Comparison of ENCODE assay signal across 11 mouse cellular contexts in the genomic region with DNA sequence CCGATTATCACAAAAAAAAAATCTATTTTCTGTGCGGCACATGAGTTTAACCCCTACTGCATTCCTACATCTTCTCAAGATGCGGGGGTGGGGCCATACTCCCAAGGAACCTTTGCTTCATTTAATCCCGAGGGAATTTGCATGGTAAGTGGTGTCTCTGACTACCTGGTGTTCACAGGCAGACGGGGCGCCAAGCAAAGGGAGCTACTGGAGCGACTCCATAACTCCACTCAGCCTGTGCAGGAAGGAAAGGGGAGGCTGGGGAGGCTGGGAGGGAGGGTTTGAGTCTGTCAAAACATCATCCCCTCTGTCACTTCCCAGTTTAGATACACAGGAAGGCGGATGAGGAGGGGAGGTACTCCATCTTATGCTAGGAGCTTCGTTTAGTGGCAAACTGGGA.
DNase-seq lines count a peak whose midpoint lies in the region; ATAC-seq and TF ChIP-seq lines count a peak whose summit lies in the region.
"Had no signal": no experiment of that assay in that cellular context is flagged by ENCODE, and none has a peak within 500 bp of the region (broad histone marks: within the 10 kb centered on the region; RNA-seq: fewer than 3 reads in every experiment).

No protein-coding gene starts in this region.

- H3K4me2 ChIP-seq in heart, embryonic 16.5 days (ENCODE audit: low read depth, low read length) = no peak overlapping the region
- no peak overlapping the region for H3K4me2 ChIP-seq in limb, embryonic 13.5 days (replicated peaks)

- H3K36me3 ChIP-seq in ES-Bruce4 (ENCODE audit: control insufficient read depth, insufficient read depth, low read length, poor library complexity, severe bottlenecking) = peaks cover 40% of the 10 kb centered on the region
- H3K36me3 ChIP-seq in heart, embryonic 16.5 days (ENCODE audit: control insufficient read depth, insufficient read depth) = peaks cover 61% of the 10 kb centered on the region
- H3K36me3 ChIP-seq in limb, embryonic 13.5 days = peaks cover 90% of the 10 kb centered on the region

- no peak for DNase-seq in frontal cortex, postnatal 14 days (ENCODE audit: low spot score in 2 of 2)
- no peak for DNase-seq in spleen, adult 18-20 months
- DNase-seq in adrenal gland, postnatal 4 days (ENCODE audit: low spot score in 2 of 2) = no peak
- DNase-seq in adrenal gland, adult (ENCODE audit: inconsistent age in 2 of 2, low spot score in 1 of 2) = no peak
- DNase-seq: adrenal gland, postnatal 36 days; liver, postnatal 0 days; right cerebral cortex, adult 18-20 months had no signal

- H3K27me3 ChIP-seq in ES-Bruce4 (ENCODE audit: control insufficient read depth, insufficient read depth, low read length, poor library complexity, severe bottlenecking) = no peaks in the 10 kb centered on the region
- H3K27me3 ChIP-seq in heart, embryonic 16.5 days (ENCODE audit: control insufficient read depth, insufficient read depth, low read length) = no peaks in the 10 kb centered on the region
- H3K27me3 ChIP-seq in limb, embryonic 13.5 days = no peaks in the 10 kb centered on the region

- WGBS in heart, embryonic 16.5 days = 60% methylated on average over 9 of the region's 9 CpGs
- WGBS in limb, embryonic 13.5 days = 74% methylated on average over 9 of the region's 9 CpGs

- no peak overlapping the region for H3K4me3 ChIP-seq in ES-Bruce4 (ENCODE audit: low read depth, low read length)
- no peak overlapping the region for H3K4me3 ChIP-seq in heart, embryonic 16.5 days (ENCODE audit: low read length)
- no peak overlapping the region for H3K4me3 ChIP-seq in limb, embryonic 13.5 days

- ATAC-seq in frontal cortex, adult (ENCODE audit: low TSS enrichment) = peak; percentile 33; the same call in 1 of the 2 replicates
- ATAC-seq in heart, embryonic 16.5 days (replicated peaks; ENCODE audit: extremely low read depth, insufficient read depth, low FRiP score) = no peak
- ATAC-seq in limb, embryonic 13.5 days (ENCODE audit: low FRiP score, low read depth) = no peak
- ATAC-seq: liver, postnatal 0 days had no signal

- TF ChIP-seq EP300 in ES-Bruce4 (IDR thresholded peaks at IDR 0.05; ENCODE audit: insufficient read depth, low read depth, low read length) = no peak

- H3K9me3 ChIP-seq in ES-Bruce4 (replicated peaks; ENCODE audit: control insufficient read depth, insufficient read depth, low read length, poor library complexity, severe bottlenecking) = no peaks in the 10 kb centered on the region
- H3K9me3 ChIP-seq in heart, embryonic 16.5 days (replicated peaks; ENCODE audit: control insufficient read depth, low read length) = no peaks in the 10 kb centered on the region
- H3K9me3 ChIP-seq in limb, embryonic 13.5 days = no peaks in the 10 kb centered on the region

- TF ChIP-seq POLR2A in ES-Bruce4 (IDR thresholded peaks at IDR 0.05; ENCODE audit: insufficient read depth, low read length) = no peak

- H3K4me1 ChIP-seq in ES-Bruce4 (ENCODE audit: control insufficient read depth, insufficient read depth, low read length) = peaks cover 2% of the 10 kb centered on the region
- peaks cover 17% of the 10 kb centered on the region for H3K4me1 ChIP-seq in heart, embryonic 16.5 days (ENCODE audit: control insufficient read depth, insufficient read depth, low read length)
- H3K4me1 ChIP-seq in limb, embryonic 13.5 days = peaks cover 19% of the 10 kb centered on the region

- peak overlapping the region; percentile 80 for H3K27ac ChIP-seq in ES-Bruce4 (ENCODE audit: insufficient read depth, low read length)
- peak overlapping the region; percentile 57 for H3K27ac ChIP-seq in heart, embryonic 16.5 days (ENCODE audit: low read length)
- H3K27ac ChIP-seq in limb, embryonic 13.5 days = peak overlapping the region; percentile 65

- TF ChIP-seq CTCF in ES-Bruce4 (IDR thresholded peaks at IDR 0.05; ENCODE audit: low read depth, low read length) = no peak

- no peak overlapping the region for H3K9ac ChIP-seq in ES-Bruce4 (ENCODE audit: low read depth, poor library complexity, severe bottlenecking)
- no peak overlapping the region for H3K9ac ChIP-seq in heart, embryonic 16.5 days (ENCODE audit: low read length)
- no peak overlapping the region for H3K9ac ChIP-seq in limb, embryonic 13.5 days
- H3K9ac ChIP-seq: liver, postnatal 0 days had no signal
